Mouse (Mus musculus): ENCODE measurements around the gene Tbc1d22a. TPM values are rescaled to one million over a fixed set of nuclear protein-coding genes. Genes with fewer than 3 reads are reported as not detected.
A peak's percentile ranks its signal among the peaks of the same experiment; 100 is the strongest.
"Not testable (repeated sequence)": the region's sequence is repeated elsewhere in the genome, so short reads cannot be mapped to it uniquely, and the experiment has no call there.

Gene Tbc1d22a
- polyA plus RNA-seq, 1 experiment = 56.5 TPM

GRCm38 (mm10) chr15:86214549-86215201 lies 416 bp downstream of the Tbc1d22a start:
- peak overlapping the region; percentile 78 for H3K4me3 ChIP-seq (ENCODE audit: control insufficient read depth, insufficient read depth, low read length)
- 2% methylated on average over 25 of the region's 25 CpGs for WGBS
- no peak overlapping the region for H3K27ac ChIP-seq (ENCODE audit: control insufficient read depth, insufficient read depth, low read length)
- H3K27me3 ChIP-seq (ENCODE audit: control insufficient read depth, insufficient read depth, low read length) = no peaks in the 10 kb centered on the region
- no peak for DNase-seq
- TF ChIP-seq CTCF (IDR thresholded peaks at IDR 0.05; ENCODE audit: borderline replicate concordance, control insufficient read depth, extremely low read depth, insufficient read depth, low read length, poor library complexity) = no peak
- no peak for TF ChIP-seq POLR2A (IDR thresholded peaks at IDR 0.05; ENCODE audit: control insufficient read depth, extremely low read depth, insufficient read depth, low read length, poor library complexity)
- H3K4me1 ChIP-seq (replicated peaks; ENCODE audit: control insufficient read depth, insufficient read depth, low read length) = peaks cover 7% of the 10 kb centered on the region
- no peaks in the 10 kb centered on the region for H3K36me3 ChIP-seq (ENCODE audit: control insufficient read depth, insufficient read depth, low read length)

- 81% methylated on average over 9 of the region's 9 CpGs for WGBS
- not testable (repeated sequence) for H3K4me1 ChIP-seq (replicated peaks; ENCODE audit: control insufficient read depth, insufficient read depth, low read length); H3K4me3 ChIP-seq (ENCODE audit: control insufficient read depth, insufficient read depth, low read length); H3K27me3 ChIP-seq (ENCODE audit: control insufficient read depth, insufficient read depth, low read length); DNase-seq; H3K36me3 ChIP-seq (ENCODE audit: control insufficient read depth, insufficient read depth, low read length); H3K27ac ChIP-seq (ENCODE audit: control insufficient read depth, insufficient read depth, low read length)
Observed at GRCm38 (mm10) chr15:86216641-86217040, 2.4 kb downstream of the Tbc1d22a start.

GRCm38 (mm10) chr15:86219534-86220228 lies 5.4 kb downstream of the Tbc1d22a start:
- Histone ChIP-seq H3K36me3 (ENCODE audit: control insufficient read depth, insufficient read depth, low read length) (no peaks in the 10 kb centered on the region), H3K4me3 (ENCODE audit: control insufficient read depth, insufficient read depth, low read length) (no peak overlapping the region), H3K4me1 (replicated peaks; ENCODE audit: control insufficient read depth, insufficient read depth, low read length) (peaks cover 6% of the 10 kb centered on the region), H3K27ac (ENCODE audit: control insufficient read depth, insufficient read depth, low read length) (no peak overlapping the region), H3K27me3 (ENCODE audit: control insufficient read depth, insufficient read depth, low read length) (no peaks in the 10 kb centered on the region)
- 89% methylated on average over 7 of the region's 7 CpGs for WGBS
- no peak for TF ChIP-seq CTCF (IDR thresholded peaks at IDR 0.05; ENCODE audit: borderline replicate concordance, control insufficient read depth, extremely low read depth, insufficient read depth, low read length, poor library complexity)
- TF ChIP-seq POLR2A (IDR thresholded peaks at IDR 0.05; ENCODE audit: control insufficient read depth, extremely low read depth, insufficient read depth, low read length, poor library complexity) = no peak
- DNase-seq = no peak

- no peak overlapping the region for H3K4me3 ChIP-seq (ENCODE audit: control insufficient read depth, insufficient read depth, low read length)
- peaks cover 2% of the 10 kb centered on the region; the same call in 1 of the 2 replicates for H3K4me1 ChIP-seq (replicated peaks; ENCODE audit: control insufficient read depth, insufficient read depth, low read length)
- no peaks in the 10 kb centered on the region for H3K27me3 ChIP-seq (ENCODE audit: control insufficient read depth, insufficient read depth, low read length)
- no peak for DNase-seq
- WGBS = 79% methylated on average over 5 of the region's 5 CpGs
- H3K36me3 ChIP-seq (ENCODE audit: control insufficient read depth, insufficient read depth, low read length) = no peaks in the 10 kb centered on the region
- H3K27ac ChIP-seq (ENCODE audit: control insufficient read depth, insufficient read depth, low read length) = no peak overlapping the region
- no peak for TF ChIP-seq POLR2A (IDR thresholded peaks at IDR 0.05; ENCODE audit: control insufficient read depth, extremely low read depth, insufficient read depth, low read length, poor library complexity)
- TF ChIP-seq CTCF (IDR thresholded peaks at IDR 0.05; ENCODE audit: borderline replicate concordance, control insufficient read depth, extremely low read depth, insufficient read depth, low read length, poor library complexity) = no peak
Observed at GRCm38 (mm10) chr15:86220229-86220630, 6.0 kb downstream of the Tbc1d22a start.

GRCm38 (mm10) chr15:86220715-86221114 lies 6.5 kb downstream of the Tbc1d22a start:
- no peak for DNase-seq
- Histone ChIP-seq H3K36me3 (ENCODE audit: control insufficient read depth, insufficient read depth, low read length) (no peaks in the 10 kb centered on the region), H3K4me3 (ENCODE audit: control insufficient read depth, insufficient read depth, low read length) (no peak overlapping the region), H3K4me1 (replicated peaks; ENCODE audit: control insufficient read depth, insufficient read depth, low read length) (peaks cover 2% of the 10 kb centered on the region; the same call in 1 of the 2 replicates), H3K27me3 (ENCODE audit: control insufficient read depth, insufficient read depth, low read length) (no peaks in the 10 kb centered on the region), H3K27ac (ENCODE audit: control insufficient read depth, insufficient read depth, low read length) (no peak overlapping the region)
- TF ChIP-seq CTCF (IDR thresholded peaks at IDR 0.05; ENCODE audit: borderline replicate concordance, control insufficient read depth, extremely low read depth, insufficient read depth, low read length, poor library complexity) (no peak), POLR2A (IDR thresholded peaks at IDR 0.05; ENCODE audit: control insufficient read depth, extremely low read depth, insufficient read depth, low read length, poor library complexity) (no peak)
- 90% methylated on average over 4 of the region's 4 CpGs for WGBS

- H3K27me3 ChIP-seq (ENCODE audit: control insufficient read depth, insufficient read depth, low read length) = no peaks in the 10 kb centered on the region
Observed at GRCm38 (mm10) chr15:86221369-86221768, 7.1 kb downstream of the Tbc1d22a start.

GRCm38 (mm10) chr15:86221901-86222300 lies 7.6 kb downstream of the Tbc1d22a start:
- 96% methylated on average over 11 of the region's 11 CpGs for WGBS

More at GRCm38 (mm10) chr15:86221369-86221768, 7.1 kb downstream of the Tbc1d22a start:
- Histone ChIP-seq H3K4me1 (replicated peaks; ENCODE audit: control insufficient read depth, insufficient read depth, low read length) (peaks cover 2% of the 10 kb centered on the region; the same call in 1 of the 2 replicates), H3K27ac (ENCODE audit: control insufficient read depth, insufficient read depth, low read length) (no peak overlapping the region), H3K36me3 (ENCODE audit: control insufficient read depth, insufficient read depth, low read length) (no peaks in the 10 kb centered on the region), H3K4me3 (ENCODE audit: control insufficient read depth, insufficient read depth, low read length) (no peak overlapping the region)
- no peak for TF ChIP-seq CTCF (IDR thresholded peaks at IDR 0.05; ENCODE audit: borderline replicate concordance, control insufficient read depth, extremely low read depth, insufficient read depth, low read length, poor library complexity)
- WGBS = 95% methylated on average over 4 of the region's 4 CpGs
- no peak for DNase-seq

More at GRCm38 (mm10) chr15:86221901-86222300, 7.6 kb downstream of the Tbc1d22a start:
- DNase-seq; H3K27ac ChIP-seq (ENCODE audit: control insufficient read depth, insufficient read depth, low read length); H3K27me3 ChIP-seq (ENCODE audit: control insufficient read depth, insufficient read depth, low read length); H3K36me3 ChIP-seq (ENCODE audit: control insufficient read depth, insufficient read depth, low read length); H3K4me1 ChIP-seq (replicated peaks; ENCODE audit: control insufficient read depth, insufficient read depth, low read length); H3K4me3 ChIP-seq (ENCODE audit: control insufficient read depth, insufficient read depth, low read length): not testable (repeated sequence)

Data from thymus, adult 2 months (tissue).